Mouse (Mus musculus): Measurements from ENCODE around the gene Dkk3.

Gene Dkk3

GRCm38 (mm10) chr7:112082636-112083035, 76.2 kb downstream of the Dkk3 start:
- no peak for DNase-seq (ENCODE audit: low read depth, low spot score)

- DNase-seq (ENCODE audit: low read depth, low spot score): peak; percentile 12
Observed at GRCm38 (mm10) chr7:112074868-112075267, 84.0 kb downstream of the Dkk3 start.
